Mouse (Mus musculus) midbrain, postnatal 0 days (tissue): ENCODE data around the gene Taar2. TPM values are rescaled to one million over a fixed set of nuclear protein-coding genes. Genes with fewer than 3 reads are reported as not detected.
A peak's percentile ranks its signal among the peaks of the same experiment; 100 is the strongest.

Source experiments
- ATAC-seq: fragments of 200-750 bp; cut with Nextera tagmentation; 2 replicates; pipeline ENCODE4 v1.8.0; 2017; ENCODE audit warnings: moderate number of reproducible peaks, mild to moderate bottlenecking, moderate TSS enrichment, moderate library complexity; ENCODE audit not compliant: low FRiP score
- DNase-seq: peaks from one replicate; pipeline ENCODE4 v3.0.0-alpha.2; 2015; ENCODE audit warnings: low spot score
- H3K27ac ChIP-seq: fragments of 300-500 bp; sonication (generic); 2 replicates; pipeline ENCODE4 v1.5.1; 2014; ENCODE audit warnings: low read depth, mild to moderate bottlenecking, low read length, mixed read lengths
- H3K27me3 ChIP-seq: fragments of 300-500 bp; sonication (generic); 2 replicates; pipeline ENCODE4 v1.6.1; 2014; ENCODE audit warnings: low read length, control low read depth, mixed read lengths; ENCODE audit not compliant: insufficient read depth
- H3K36me3 ChIP-seq: fragments of 300-500 bp; sonication (generic); 2 replicates; pipeline ENCODE4 v1.6.1; 2014; ENCODE audit warnings: low read length, control low read depth, mixed read lengths; ENCODE audit not compliant: insufficient read depth
- H3K4me1 ChIP-seq: fragments of 300-500 bp; sonication (generic); 2 replicates; pipeline ENCODE4 v1.6.1; 2014; ENCODE audit warnings: mild to moderate bottlenecking, control low read depth, antibody characterized with exemption, low read length, mixed read lengths; ENCODE audit not compliant: insufficient read depth
- H3K4me2 ChIP-seq: fragments of 300-500 bp; sonication (generic); 2 replicates; pipeline ENCODE4 v1.6.1; 2014; ENCODE audit warnings: low read depth, mild to moderate bottlenecking, low read length, mixed read lengths; ENCODE audit not compliant: poor library complexity, severe bottlenecking
- H3K4me3 ChIP-seq: fragments of 300-500 bp; sonication (generic); 2 replicates; pipeline ENCODE4 v1.5.1; 2014; ENCODE audit warnings: low read depth, mild to moderate bottlenecking, low read length, moderate library complexity
- H3K9ac ChIP-seq: fragments of 300-500 bp; sonication (generic); replicated peaks from 2 replicates; pipeline ENCODE4 v1.6.1; 2014; ENCODE audit warnings: mild to moderate bottlenecking, low read length, moderate library complexity, mixed read lengths; ENCODE audit not compliant: poor library complexity, severe bottlenecking
- H3K9me3 ChIP-seq: fragments of 300-500 bp; sonication (generic); 2 replicates; pipeline ENCODE4 v1.6.1; 2016; ENCODE audit warnings: low read length, control low read depth
- CTCF ChIP-seq: IDR thresholded peaks from 2 replicates; pipeline ENCODE4 v1.5.1; 2016; ENCODE audit warnings: antibody characterized with exemption, mild to moderate bottlenecking
- WGBS: fragments of 180-500 bp; shearing (Covaris S2); extraction: QIAGEN DNeasy Blood & Tissue Kit; methylation state at CpG from one replicate; pipeline ENCODE4 v1.1.7; 2014; 5-methylcytosine and 5-hydroxymethylcytosine counted together
- polyA plus RNA-seq: library from polyadenylated mRNA; unstranded; fragments of >200 nt; fragmentation: Nextera tagmentation; extraction: Ambion mirVana; gene quantifications from 2 replicates; pipeline ENCODE4 v1.2.1, GENCODE M21; 2015
- total RNA-seq: library from RNA; depleted of rRNA; stranded (reverse); fragments of >200 nt; gene quantifications from 2 replicates; pipeline ENCODE4 v1.2.3, GENCODE M21; 2014; rRNA removed

Gene Taar2
- total and polyA plus RNA-seq, 2 experiments from 2014 or later, result not detected

DNA sequence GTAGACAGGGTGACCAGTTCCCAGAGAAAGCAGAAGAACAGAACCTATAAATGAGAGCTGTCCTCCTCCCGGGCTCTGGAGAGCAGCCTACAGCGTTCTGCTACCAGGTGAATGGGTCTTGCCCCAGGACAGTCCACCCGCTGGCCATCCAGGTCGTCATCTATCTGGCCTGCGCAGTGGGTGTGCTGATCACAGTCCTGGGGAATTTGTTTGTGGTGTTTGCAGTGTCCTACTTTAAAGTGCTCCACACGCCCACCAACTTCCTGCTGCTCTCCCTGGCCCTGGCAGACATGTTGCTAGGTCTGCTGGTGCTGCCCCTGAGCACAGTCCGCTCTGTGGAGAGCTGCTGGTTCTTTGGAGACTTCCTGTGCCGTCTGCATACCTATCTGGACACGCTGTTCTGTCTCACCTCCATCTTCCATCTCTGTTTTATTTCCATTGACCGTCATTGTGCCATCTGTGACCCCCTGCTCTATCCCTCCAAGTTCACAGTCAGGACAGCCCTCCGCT lies 32.3 kb downstream of the Taar2 start, which contains the start of gene Taar5:
Gene Taar5, plus strand, starts transcription at position 51 of the 510 bp plus-strand sequence.
- TF ChIP-seq CTCF, result no peak
- ATAC-seq, result no peak
- Histone ChIP-seq H3K4me3 (no peak within 1 kb of the TSS), H3K9me3 (no peaks in the 10 kb centered on the region), H3K9ac (no peak within 1 kb of the TSS), H3K4me1 (no peaks in the 10 kb centered on the region), H3K27ac (no peak within 1 kb of the TSS), H3K27me3 (no peaks in the 10 kb centered on the region), H3K36me3 (no peaks in the 10 kb centered on the region), H3K4me2 (no peak within 1 kb of the TSS)
- DNase-seq, result no peak
- 94% methylated on average over 11 of the region's 11 CpGs for WGBS

DNA sequence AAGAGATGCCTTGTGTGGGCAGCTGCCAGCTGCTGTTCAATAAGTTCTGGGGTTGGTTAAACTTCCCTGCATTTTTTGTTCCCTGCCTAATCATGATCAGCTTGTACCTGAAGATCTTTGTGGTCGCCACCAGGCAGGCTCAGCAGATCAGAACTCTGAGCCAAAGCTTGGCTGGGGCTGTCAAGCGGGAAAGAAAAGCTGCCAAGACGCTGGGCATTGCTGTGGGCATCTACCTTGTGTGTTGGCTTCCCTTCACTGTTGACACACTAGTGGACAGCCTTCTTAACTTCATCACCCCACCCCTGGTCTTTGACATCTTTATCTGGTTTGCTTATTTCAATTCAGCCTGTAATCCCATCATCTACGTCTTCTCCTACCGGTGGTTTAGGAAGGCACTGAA lies 32.9 kb downstream of the Taar2 start:
- no peak overlapping the region for H3K4me2 ChIP-seq
- WGBS, result 69% methylated on average over 5 of the region's 5 CpGs

DNA sequence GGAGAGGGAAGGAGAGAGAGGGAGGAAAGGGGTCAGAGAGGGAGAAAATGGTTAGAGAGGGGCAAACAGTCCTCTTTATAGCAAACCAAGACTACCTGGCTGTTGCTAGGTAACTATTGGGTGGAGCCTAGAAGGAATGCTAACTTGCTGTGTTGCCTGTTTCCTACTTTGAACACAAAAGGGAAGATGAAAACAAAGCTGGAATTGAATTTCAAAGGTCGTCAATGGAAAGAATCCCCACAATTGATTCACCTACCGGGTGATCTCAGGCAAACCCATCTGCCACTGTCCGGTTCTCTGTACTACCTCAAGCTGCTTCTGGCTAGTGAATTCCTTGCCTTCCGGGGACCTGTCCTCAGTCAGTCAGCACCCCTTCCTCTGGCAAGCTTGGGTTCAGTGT lies 39.6 kb downstream of the Taar2 start:
- no peak for TF ChIP-seq CTCF
- Histone ChIP-seq H3K4me3 (no peak overlapping the region), H3K4me2 (no peak overlapping the region), H3K9me3 (no peaks in the 10 kb centered on the region), H3K27me3 (no peaks in the 10 kb centered on the region), H3K36me3 (no peaks in the 10 kb centered on the region), H3K9ac (no peak overlapping the region), H3K27ac (no peak overlapping the region), H3K4me1 (no peaks in the 10 kb centered on the region)
- 35% methylated on average over 4 of the region's 4 CpGs for WGBS
- DNase-seq (no peak), ATAC-seq (no peak)

More for the DNA sequence above, 32.9 kb downstream of the Taar2 start:
- no peaks in the 10 kb centered on the region for H3K36me3 ChIP-seq
- no peak for DNase-seq
- no peaks in the 10 kb centered on the region for H3K9me3 ChIP-seq
- no peaks in the 10 kb centered on the region for H3K4me1 ChIP-seq
- H3K27me3 ChIP-seq, result no peaks in the 10 kb centered on the region
- TF ChIP-seq CTCF, result no peak
- H3K27ac ChIP-seq, result no peak overlapping the region
- no peak overlapping the region for H3K4me3 ChIP-seq
- H3K9ac ChIP-seq, result no peak overlapping the region
- no peak for ATAC-seq

DNA sequence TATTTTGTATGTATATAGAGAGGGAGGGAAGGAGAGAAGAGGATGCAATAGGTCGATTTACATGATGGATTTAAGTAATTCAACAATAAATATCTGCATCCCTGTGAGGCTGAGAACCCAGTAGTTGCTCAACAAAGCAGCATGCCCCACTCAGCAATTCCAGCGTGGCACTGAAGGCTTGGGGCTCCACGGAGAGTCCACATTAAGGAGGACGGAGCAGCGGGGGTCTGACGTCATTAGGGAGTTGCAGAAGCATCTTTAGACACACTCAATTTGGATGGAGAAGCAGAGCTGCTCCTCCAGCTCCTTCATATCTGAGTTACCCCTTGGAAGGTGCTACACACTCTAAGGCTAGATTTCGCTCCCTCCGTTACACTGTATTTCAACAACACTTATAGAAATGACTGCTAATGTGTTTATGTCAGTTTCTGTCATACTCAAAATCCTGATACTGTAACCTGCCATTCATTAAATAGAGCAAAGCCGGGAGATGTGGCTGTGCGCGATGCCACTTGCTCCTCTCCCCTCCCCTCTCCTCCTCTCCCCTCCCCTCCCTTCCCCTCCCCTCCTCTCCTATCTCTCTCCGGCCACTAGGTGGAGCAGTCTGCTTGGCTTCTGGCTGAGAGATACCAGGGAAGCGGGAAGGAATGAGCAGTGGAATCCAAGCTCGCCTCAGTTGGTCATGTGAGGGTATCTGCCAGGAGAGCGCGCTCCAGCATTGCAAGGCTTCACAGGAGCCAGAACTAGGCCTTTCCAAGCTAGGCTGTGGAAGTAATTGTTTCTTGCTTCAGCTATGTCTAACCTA lies 40.7 kb downstream of the Taar2 start:
- peak; percentile 85 for TF ChIP-seq CTCF
- Histone ChIP-seq H3K36me3 (no peaks in the 10 kb centered on the region), H3K27me3 (no peaks in the 10 kb centered on the region), H3K9ac (no peak overlapping the region), H3K4me3 (no peak overlapping the region), H3K4me2 (no peak overlapping the region), H3K27ac (no peak overlapping the region), H3K9me3 (no peaks in the 10 kb centered on the region), H3K4me1 (no peaks in the 10 kb centered on the region)
- 44% methylated on average over 16 of the region's 16 CpGs for WGBS
- DNase-seq (peak; percentile 79), ATAC-seq (peak; percentile 73)

DNA sequence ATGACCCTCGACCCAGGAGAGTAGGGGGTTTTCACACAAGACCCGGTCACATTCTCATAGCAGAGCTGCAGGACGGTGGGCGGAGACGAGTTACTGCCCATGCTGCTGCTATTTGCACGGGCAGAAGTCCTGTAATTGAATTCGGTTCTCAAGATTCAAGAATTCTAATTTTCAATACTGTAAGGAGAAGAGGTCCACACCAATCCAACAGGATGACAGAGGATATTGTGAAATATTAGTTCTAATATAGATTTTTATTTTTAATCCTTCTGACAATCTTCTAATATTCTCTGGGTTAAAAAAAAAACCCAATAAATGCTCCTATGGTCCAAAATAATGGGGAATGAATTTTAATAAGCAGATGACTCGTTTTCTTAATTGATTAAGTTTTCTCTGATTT lies 47.2 kb downstream of the Taar2 start, which contains the start of gene Taar6:
Gene Taar6, minus strand, starts transcription at position 101 of the 400 bp plus-strand sequence.
- ATAC-seq, result no peak
- Histone ChIP-seq H3K4me1 (no peaks in the 10 kb centered on the region), H3K4me3 (no peak within 1 kb of the TSS), H3K36me3 (no peaks in the 10 kb centered on the region), H3K27me3 (no peaks in the 10 kb centered on the region), H3K27ac (no peak within 1 kb of the TSS), H3K9me3 (no peaks in the 10 kb centered on the region), H3K4me2 (no peak within 1 kb of the TSS), H3K9ac (no peak within 1 kb of the TSS)
- no peak for TF ChIP-seq CTCF
- DNase-seq, result no peak
- WGBS, result 75% methylated on average over 8 of the region's 8 CpGs

DNA sequence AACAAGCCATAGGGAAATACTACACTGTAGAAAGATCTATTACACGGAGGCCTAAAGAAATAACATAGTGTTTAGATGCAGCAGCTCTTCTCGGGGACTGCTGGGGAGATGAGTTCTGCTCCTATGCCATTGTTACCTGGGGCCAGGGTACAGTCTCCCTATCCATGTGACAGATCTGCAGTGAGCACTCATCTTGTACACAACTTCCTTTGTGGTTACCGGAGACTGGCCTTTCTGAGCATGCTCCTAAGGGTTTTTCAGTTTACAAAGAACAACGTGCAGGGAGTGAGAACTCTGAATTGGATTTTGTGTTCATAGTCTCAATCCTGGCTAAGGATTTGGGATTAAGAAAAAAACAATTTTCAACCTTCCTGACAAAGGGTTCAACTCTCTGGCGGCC lies 48.0 kb downstream of the Taar2 start:
- Histone ChIP-seq H3K4me2 (no peak overlapping the region), H3K9me3 (no peaks in the 10 kb centered on the region), H3K4me1 (no peaks in the 10 kb centered on the region), H3K9ac (no peak overlapping the region), H3K27me3 (no peaks in the 10 kb centered on the region), H3K36me3 (no peaks in the 10 kb centered on the region), H3K27ac (no peak overlapping the region), H3K4me3 (no peak overlapping the region)
- TF ChIP-seq CTCF, result no peak
- DNase-seq, result no peak
- WGBS, result 77% methylated on average over 5 of the region's 5 CpGs
- no peak for ATAC-seq

Other genes starting within 250 kb of the Taar2 start
- 1,859 and 2,007 TPM in 2 replicates for gene Rps12, start 151.3 kb upstream of the Taar2 start, total RNA-seq
- gene Rps12, start 151.3 kb upstream of the Taar2 start, polyA plus RNA-seq, result 108 and 142 TPM in 2 replicates
- gene Slc18b1, start 141.6 kb upstream of the Taar2 start, total RNA-seq, result 12.7 and 13.7 TPM in 2 replicates
- gene Slc18b1, start 141.6 kb upstream of the Taar2 start, polyA plus RNA-seq, result 12.4 TPM in 2 replicates
- not detected in 2 replicates for gene Vnn3, start 87.1 kb upstream of the Taar2 start, total RNA-seq
- 0.09 TPM in 1 of 2 replicates, not detected in the other for gene Vnn3, start 87.1 kb upstream of the Taar2 start, polyA plus RNA-seq
- 0.28 TPM in 1 of 2 replicates, not detected in the other for gene Vnn1, start 43.9 kb upstream of the Taar2 start, total RNA-seq
- 0.67 and 0.83 TPM in 2 replicates for gene Vnn1, start 43.9 kb upstream of the Taar2 start, polyA plus RNA-seq
- gene Taar1, start 18.2 kb upstream of the Taar2 start, total RNA-seq, result not detected in 2 replicates
- gene Taar1, start 18.2 kb upstream of the Taar2 start, polyA plus RNA-seq, result not detected in 2 replicates
- not detected in 2 replicates for gene Taar3, start 11.0 kb downstream of the Taar2 start, total RNA-seq
- not detected in 2 replicates for gene Taar3, start 11.0 kb downstream of the Taar2 start, polyA plus RNA-seq
- not detected in 2 replicates for gene Taar4, start 21.9 kb downstream of the Taar2 start, total RNA-seq
- 0.15 TPM in 1 of 2 replicates, not detected in the other for gene Taar4, start 21.9 kb downstream of the Taar2 start, polyA plus RNA-seq
- not detected in 2 replicates for gene Taar5, start 32.1 kb downstream of the Taar2 start, total RNA-seq
- not detected in 2 replicates for gene Taar5, start 32.1 kb downstream of the Taar2 start, polyA plus RNA-seq
- gene Taar6, start 47.1 kb downstream of the Taar2 start, total RNA-seq, result not detected in 2 replicates
- not detected in 2 replicates for gene Taar6, start 47.1 kb downstream of the Taar2 start, polyA plus RNA-seq
- gene Taar7a, start 54.9 kb downstream of the Taar2 start, total RNA-seq, result not detected in 2 replicates
- not detected in 2 replicates for gene Taar7a, start 54.9 kb downstream of the Taar2 start, polyA plus RNA-seq
- not detected in 2 replicates for gene Taar7b, start 61.4 kb downstream of the Taar2 start, total RNA-seq
- gene Taar7b, start 61.4 kb downstream of the Taar2 start, polyA plus RNA-seq, result not detected in 2 replicates
- not detected in 2 replicates for gene Taar7d, start 88.7 kb downstream of the Taar2 start, total RNA-seq
- not detected in 2 replicates for gene Taar7d, start 88.7 kb downstream of the Taar2 start, polyA plus RNA-seq
- not detected in 2 replicates for gene Taar7e, start 99.0 kb downstream of the Taar2 start, total RNA-seq
- not detected in 2 replicates for gene Taar7e, start 99.0 kb downstream of the Taar2 start, polyA plus RNA-seq
- not detected in 2 replicates for gene Taar7f, start 110.9 kb downstream of the Taar2 start, total RNA-seq
- not detected in 2 replicates for gene Taar7f, start 110.9 kb downstream of the Taar2 start, polyA plus RNA-seq
- not detected in 2 replicates for gene Taar8a, start 137.9 kb downstream of the Taar2 start, total RNA-seq
- gene Taar8a, start 137.9 kb downstream of the Taar2 start, polyA plus RNA-seq, result not detected in 2 replicates
- not detected in 2 replicates for gene Taar8b, start 153.7 kb downstream of the Taar2 start, total RNA-seq
- not detected in 2 replicates for gene Taar8b, start 153.7 kb downstream of the Taar2 start, polyA plus RNA-seq
- gene Taar8c, start 163.3 kb downstream of the Taar2 start, total RNA-seq, result not detected in 2 replicates
- not detected in 2 replicates for gene Taar8c, start 163.3 kb downstream of the Taar2 start, polyA plus RNA-seq
- gene Taar9, start 171.0 kb downstream of the Taar2 start, total RNA-seq, result not detected in 2 replicates
- gene Taar9, start 171.0 kb downstream of the Taar2 start, polyA plus RNA-seq, result not detected in 2 replicates
- 144 and 180 TPM in 2 replicates for gene Stx7, start 210.7 kb downstream of the Taar2 start, total RNA-seq
- 349 and 358 TPM in 2 replicates for gene Stx7, start 210.7 kb downstream of the Taar2 start, polyA plus RNA-seq